Mouse (Mus musculus) cerebellum, adult (tissue): Measurements from ENCODE around the gene Ppp1r2.

Experiments used
- ATAC-seq: cut with Nextera tagmentation; 2 replicates; pipeline ENCODE4 v1.9.2; 2017; ENCODE audit warnings: mild to moderate bottlenecking, moderate library complexity, mixed read lengths; ENCODE audit not compliant: insufficient number of reproducible peaks, low FRiP score, low TSS enrichment

Gene Ppp1r2

GRCm38 (mm10) chr16:31235457-31236310 lies 39.4 kb downstream of the Ppp1r2 start:
- no peak for ATAC-seq

- ATAC-seq = no peak
Observed at GRCm38 (mm10) chr16:31234808-31235456, 40.1 kb downstream of the Ppp1r2 start.

- ATAC-seq = no peak
Observed at GRCm38 (mm10) chr16:31234356-31234755, 40.7 kb downstream of the Ppp1r2 start.

GRCm38 (mm10) chr16:31233541-31234339 lies 41.3 kb downstream of the Ppp1r2 start:
- ATAC-seq = no peak

GRCm38 (mm10) chr16:31233167-31233498 lies 41.9 kb downstream of the Ppp1r2 start:
- no peak for ATAC-seq

- no peak for ATAC-seq
Observed at GRCm38 (mm10) chr16:31232491-31233166, 42.4 kb downstream of the Ppp1r2 start.

- no peak for ATAC-seq
Observed at GRCm38 (mm10) chr16:31231591-31231990, 43.5 kb downstream of the Ppp1r2 start.

GRCm38 (mm10) chr16:31227746-31228145 lies 47.3 kb downstream of the Ppp1r2 start:
- ATAC-seq = no peak

- no peak for ATAC-seq
Observed at GRCm38 (mm10) chr16:31215271-31215670, 59.8 kb downstream of the Ppp1r2 start.

GRCm38 (mm10) chr16:31213463-31213862 lies 61.6 kb downstream of the Ppp1r2 start:
- ATAC-seq = no peak

- ATAC-seq = no peak
Observed at GRCm38 (mm10) chr16:31211503-31211902, 63.6 kb downstream of the Ppp1r2 start.

- no peak for ATAC-seq
Observed at GRCm38 (mm10) chr16:31210453-31210852, 64.6 kb downstream of the Ppp1r2 start.

GRCm38 (mm10) chr16:31209911-31210310 lies 65.2 kb downstream of the Ppp1r2 start:
- no peak for ATAC-seq

- ATAC-seq = no peak
Observed at GRCm38 (mm10) chr16:31205726-31206125, 69.4 kb downstream of the Ppp1r2 start.

- no peak for ATAC-seq
Observed at GRCm38 (mm10) chr16:31205187-31205586, 69.9 kb downstream of the Ppp1r2 start.

- no peak for ATAC-seq
Observed at GRCm38 (mm10) chr16:31204216-31204615, 70.9 kb downstream of the Ppp1r2 start.

GRCm38 (mm10) chr16:31201704-31202103 lies 73.4 kb downstream of the Ppp1r2 start:
- no peak for ATAC-seq
